Mouse (Mus musculus): ENCODE data around the gene Lrch3.

- TF ChIP-seq CTCF (conservative IDR thresholded peaks at IDR 0.05; ENCODE audit: low read length) = no peak
- TF ChIP-seq POU5F1 (IDR thresholded peaks at IDR 0.05; ENCODE audit: borderline replicate concordance, low read length) = no peak
- no peak for TF ChIP-seq NANOG (IDR thresholded peaks at IDR 0.05; ENCODE audit: borderline replicate concordance, low read length)
Measured at GRCm38 (mm10) chr16:33062682-33063131, 148.8 kb downstream of the Lrch3 start.
